Mouse (Mus musculus) liver, postnatal 0 days (tissue): ENCODE results near the gene Tmem190.

Source experiments
- CTCF ChIP-seq: sonication (generic); IDR thresholded peaks from 2 replicates; pipeline ENCODE4 v1.5.1; 2016; ENCODE audit warnings: antibody characterized with exemption, low read depth
- EP300 ChIP-seq: IDR thresholded peaks from 2 replicates; pipeline ENCODE4 v1.6.1; 2016; ENCODE audit warnings: antibody characterized with exemption, low read depth, mild to moderate bottlenecking

DNA sequence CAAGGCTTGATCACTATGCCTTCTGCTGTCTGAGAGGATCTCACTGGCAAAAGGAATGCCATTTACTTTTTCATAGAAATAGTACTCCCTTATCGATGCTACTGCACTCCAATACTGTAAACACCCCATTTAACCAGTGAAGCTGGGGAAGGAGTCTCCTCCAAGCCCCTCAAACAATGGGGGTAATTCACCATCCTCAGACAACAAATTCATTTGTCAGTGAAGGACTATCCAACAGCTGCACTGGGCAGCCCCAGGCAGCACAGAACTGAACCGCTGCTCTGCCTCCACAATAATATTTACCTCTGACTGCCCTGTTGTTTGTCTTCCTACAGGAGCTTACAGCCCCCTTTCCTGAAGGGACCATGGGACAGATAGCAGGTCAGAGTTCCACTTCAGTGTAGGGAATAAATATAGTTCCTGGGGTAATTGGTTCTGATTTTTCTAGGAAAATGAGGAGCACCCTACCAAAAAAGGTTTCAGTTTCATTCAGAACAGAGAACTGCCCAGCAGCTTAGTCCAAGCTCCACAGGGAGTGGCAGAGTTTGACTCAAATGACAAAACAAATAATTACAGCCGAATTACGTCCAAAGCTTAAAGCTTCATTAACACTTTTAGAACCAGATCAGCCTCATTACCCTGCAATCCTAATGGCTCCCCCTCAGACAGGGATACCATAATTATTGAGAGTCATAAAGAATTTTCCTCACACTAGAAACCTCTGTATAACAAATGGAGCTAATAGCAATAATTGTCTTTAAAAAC, 17.6 kb upstream of the Tmem190 start:
- TF ChIP-seq CTCF = no peak
- TF ChIP-seq EP300 = no peak
